Mouse (Mus musculus) testis, adult 2 months (tissue): Measurements from ENCODE around the gene Tmem181a.
"Not testable (repeated sequence)": the region's sequence is repeated elsewhere in the genome, so short reads cannot be mapped to it uniquely, and the experiment has no call there.

Source experiments
- CTCF ChIP-seq: fragments of 200-500 bp; IDR thresholded peaks from 2 replicates; pipeline ENCODE4 v1.5.1; 2012; ENCODE audit warnings: low read depth, mild to moderate bottlenecking, inconsistent platforms, low read length, moderate library complexity; ENCODE audit not compliant: control insufficient read depth, insufficient read depth, insufficient replicate concordance
- POLR2A ChIP-seq: fragments of 200-500 bp; IDR thresholded peaks from 2 replicates; pipeline ENCODE4 v1.6.1; 2012; ENCODE audit warnings: low read depth, mild to moderate bottlenecking, inconsistent platforms, low read length, moderate library complexity; ENCODE audit not compliant: control insufficient read depth

GRCm38 (mm10) chr17:6306503-6306902, 49.8 kb downstream of the Tmem181a start:
- TF ChIP-seq CTCF, POLR2A: not testable (repeated sequence)
